Mouse (Mus musculus): ENCODE results near the gene Amd1.

The Amd1 gene

DNA sequence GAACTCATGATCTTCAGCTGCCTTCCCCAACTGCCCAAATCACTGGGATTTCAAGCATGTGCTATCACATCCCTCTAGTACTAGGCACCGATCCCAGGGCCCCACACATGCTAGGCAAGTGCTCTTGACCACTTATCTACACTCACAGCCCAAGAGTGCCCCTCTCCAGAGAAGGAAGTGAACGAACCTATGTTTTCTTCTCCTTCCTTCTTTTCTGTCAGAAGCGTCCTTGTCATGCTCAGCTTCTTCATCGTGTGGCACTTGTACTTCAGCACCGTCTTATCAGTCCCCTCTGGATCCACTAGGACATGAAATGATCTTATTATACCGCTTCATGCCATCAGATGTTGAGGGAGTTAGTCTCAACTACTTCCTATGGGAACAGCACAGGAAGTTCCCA, 51.0 kb downstream of the Amd1 start:
- no peak for DNase-seq (ENCODE audit: low spot score in 2 of 2)

DNA sequence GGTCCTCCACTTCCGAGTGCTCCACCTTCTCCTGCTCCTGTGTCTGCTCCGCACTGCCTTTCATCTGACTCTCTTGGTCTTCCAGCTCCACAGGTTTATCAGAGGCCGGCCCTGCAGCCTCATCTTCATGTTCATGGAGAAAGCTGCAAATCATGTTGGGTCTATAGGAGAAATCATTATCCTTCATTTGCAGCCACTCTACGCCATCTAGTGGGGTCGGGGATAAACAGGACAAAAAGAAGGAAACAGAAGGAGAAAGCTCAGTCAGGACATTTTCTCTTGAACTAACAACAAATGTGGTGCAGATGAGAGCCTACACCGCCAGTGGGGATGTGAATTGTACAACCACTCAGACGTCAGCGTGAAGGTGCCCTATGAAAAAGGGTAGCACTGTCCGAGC, 52.4 kb downstream of the Amd1 start:
- no peak for DNase-seq (ENCODE audit: low spot score in 2 of 2)

DNA sequence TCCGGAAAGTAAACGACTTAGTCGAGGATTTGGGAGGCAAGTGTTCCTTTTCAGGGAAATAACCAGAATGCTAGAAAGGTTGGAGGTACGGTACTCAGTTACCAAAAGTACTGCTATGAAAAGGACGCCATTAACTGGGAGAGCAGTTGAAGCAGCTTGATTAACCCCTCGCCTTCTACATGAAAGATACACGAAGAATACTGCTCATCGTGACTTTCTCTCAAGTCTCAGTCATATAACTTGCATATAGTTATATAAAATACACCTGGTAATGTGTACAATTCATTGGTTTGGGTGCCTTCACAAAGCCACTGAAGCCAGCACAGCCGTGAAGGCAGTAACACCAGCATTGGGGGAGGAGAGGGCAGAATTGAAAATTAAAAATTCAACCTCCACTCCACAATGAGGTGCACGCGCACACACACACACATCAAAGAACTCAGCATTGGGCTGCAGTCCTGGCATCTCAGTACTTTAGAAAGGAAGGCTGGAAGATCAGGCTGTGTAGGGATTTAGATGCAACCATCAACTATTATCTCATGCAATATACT, 54.7 kb downstream of the Amd1 start:
- DNase-seq (ENCODE audit: low spot score in 2 of 2), result no peak

DNA sequence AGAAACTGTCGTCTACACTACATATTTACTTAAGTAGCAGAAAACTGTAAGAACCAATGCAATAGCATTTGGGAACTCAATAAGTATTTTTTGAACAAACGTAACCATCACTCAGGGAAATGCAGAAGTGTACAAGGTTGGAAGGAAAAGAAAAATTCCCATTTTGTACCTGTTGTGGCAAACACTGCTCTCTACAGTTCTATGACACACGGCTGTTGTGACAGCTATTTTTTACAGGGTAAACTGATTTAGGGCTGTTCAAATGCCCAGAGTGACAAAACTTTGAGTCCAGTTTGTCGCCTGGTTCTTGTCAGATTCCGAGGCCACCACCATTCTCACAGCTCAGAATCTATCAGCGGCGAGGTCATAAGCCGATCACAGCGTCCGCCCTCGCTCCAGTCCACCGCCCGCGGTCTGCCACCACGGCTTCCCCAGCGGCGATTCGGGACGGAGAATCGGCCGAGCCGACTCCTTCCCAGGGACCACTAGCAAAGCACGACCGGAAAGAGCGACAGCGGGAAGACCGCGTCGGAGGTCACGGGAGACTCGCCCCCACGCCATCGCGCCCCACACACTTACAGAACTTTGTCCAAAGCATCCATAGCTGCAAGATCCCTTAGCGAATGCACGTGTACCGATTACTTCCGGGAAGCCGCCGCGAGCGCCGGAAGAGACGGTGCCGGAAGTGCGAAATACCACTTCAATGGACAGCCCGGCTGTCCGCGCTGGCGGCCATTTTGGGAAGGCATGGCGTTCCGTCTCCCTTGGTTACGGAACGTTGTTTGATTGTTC, 55.4 kb downstream of the Amd1 start, which contains the start of gene Rpf2:
Gene Rpf2, minus strand, starts transcription at position 663 of the 792 bp plus-strand sequence.
- DNase-seq (ENCODE audit: low spot score in 2 of 2), result peak; percentile 68 to 77

DNA sequence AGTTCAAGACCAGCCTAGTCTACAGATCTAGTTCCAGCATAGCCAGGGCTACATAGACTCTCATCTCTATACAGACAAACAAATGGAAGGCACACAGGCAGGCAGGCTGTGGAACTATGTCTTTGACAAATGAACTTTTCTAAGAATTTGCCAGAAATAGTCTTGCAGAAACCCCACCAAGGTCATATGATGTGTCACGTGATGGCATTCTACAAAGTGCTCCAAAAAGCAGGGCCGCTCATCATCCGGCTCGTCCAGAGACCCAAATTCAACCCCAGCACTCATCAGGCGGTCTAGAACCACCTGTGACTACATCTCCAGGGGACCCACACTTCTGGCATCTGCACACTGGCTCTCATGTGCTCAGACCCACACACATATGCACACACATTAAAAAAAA, 64.2 kb downstream of the Amd1 start:
- DNase-seq (ENCODE audit: low spot score in 2 of 2), result no peak

Data from urinary bladder, postnatal 4 days (tissue).